Mouse (Mus musculus) ES-Bruce4 (cell line): ENCODE measurements at regions not wholly inside any gene's neighbourhood (a gene's known extent, or its start where the extent isn't known, plus 50 kb on each side); places are given as distances from the start of the nearest gene placed in this dataset.

Experiments
- CTCF ChIP-seq: IDR thresholded peaks from one replicate; pipeline ENCODE4 v1.8.1; 2011; ENCODE audit warnings: low read depth, low read length
- POLR2A ChIP-seq: IDR thresholded peaks from one replicate; pipeline ENCODE4 v1.8.1; 2011; ENCODE audit warnings: low read length; ENCODE audit not compliant: insufficient read depth

- TF ChIP-seq CTCF (no peak), POLR2A (no peak)
Observed at GRCm38 (mm10) chr1:194411788-194412187, 206.2 kb upstream of the Plxna2 start.
